Mouse (Mus musculus) neural tube, embryonic 15.5 days (tissue): ENCODE data around the gene Scn4b. TPM values are rescaled to one million over a fixed set of nuclear protein-coding genes. Genes with fewer than 3 reads are reported as not detected.
A peak's percentile ranks its signal among the peaks of the same experiment; 100 is the strongest.

Experiments used
- ATAC-seq: fragments of 200-750 bp; cut with Nextera tagmentation; 2 replicates; pipeline ENCODE4 v1.8.0; 2017; ENCODE audit warnings: mild to moderate bottlenecking, moderate TSS enrichment, moderate library complexity; ENCODE audit not compliant: low FRiP score
- H3K27ac ChIP-seq: fragments of 300-500 bp; sonication (generic); replicated peaks from 2 replicates; pipeline ENCODE4 v1.5.1; 2015; ENCODE audit warnings: mild to moderate bottlenecking, inconsistent platforms
- H3K27me3 ChIP-seq: fragments of 300-500 bp; sonication (generic); replicated peaks from 2 replicates; pipeline ENCODE4 v1.6.1; 2015; ENCODE audit warnings: inconsistent platforms
- H3K36me3 ChIP-seq: fragments of 300-500 bp; sonication (generic); 2 replicates; pipeline ENCODE4 v1.6.1; 2015; ENCODE audit warnings: inconsistent platforms
- H3K4me1 ChIP-seq: fragments of 300-500 bp; sonication (generic); 2 replicates; pipeline ENCODE4 v1.6.1; 2015; ENCODE audit warnings: inconsistent platforms
- H3K4me2 ChIP-seq: fragments of 300-500 bp; sonication (generic); 2 replicates; pipeline ENCODE4 v1.6.1; 2015; ENCODE audit warnings: inconsistent platforms, mild to moderate bottlenecking, moderate library complexity
- H3K4me3 ChIP-seq: fragments of 300-500 bp; sonication (generic); replicated peaks from 2 replicates; pipeline ENCODE4 v1.5.1; 2015; ENCODE audit warnings: mild to moderate bottlenecking, inconsistent platforms
- H3K9ac ChIP-seq: fragments of 300-500 bp; sonication (generic); replicated peaks from 2 replicates; pipeline ENCODE4 v1.6.1; 2015; ENCODE audit warnings: mild to moderate bottlenecking, inconsistent platforms
- H3K9me3 ChIP-seq: fragments of 300-500 bp; sonication (generic); replicated peaks from 2 replicates; pipeline ENCODE4 v1.6.1; 2016; ENCODE audit warnings: inconsistent platforms
- WGBS: fragments of 180-500 bp; shearing (Covaris S2); methylation state at CpG from one replicate; pipeline ENCODE4 v1.1.7; 2015; ENCODE audit warnings: mixed read lengths; 5-methylcytosine and 5-hydroxymethylcytosine counted together
- polyA plus RNA-seq: library from polyadenylated mRNA; unstranded; fragments of >200 nt; fragmentation: Nextera tagmentation; extraction: Ambion mirVana; gene quantifications from 2 replicates; pipeline ENCODE4 v1.2.1, GENCODE M21; 2015

Gene Scn4b
- polyA plus RNA-seq, 1 experiment from 2014 or later, result 0.55 TPM

- Histone ChIP-seq H3K36me3 (no peaks in the 10 kb centered on the region), H3K9me3 (no peaks in the 10 kb centered on the region), H3K27me3 (0 out of 2 replicates have a peak, but pooled peaks cover 5% of the 10 kb centered on the region), H3K27ac (peak within 1 kb of the TSS; percentile 92), H3K4me3 (peak within 1 kb of the TSS; percentile 72), H3K4me2 (peak within 1 kb of the TSS; percentile 76), H3K4me1 (peaks cover 54% of the 10 kb centered on the region), H3K9ac (peak within 1 kb of the TSS; percentile 80)
- WGBS, result 2% methylated on average over 13 of the region's 13 CpGs
- ATAC-seq, result peak; percentile 67; the same call in 1 of the 2 replicates
Observed at GRCm38 (mm10) chr9:45117741-45118431, 20.3 kb upstream of the Scn4b start, which contains the start of gene Scn2b. Gene Scn2b (plus strand): TSS chr9:45117782.

- 28% methylated on average over 10 of the region's 10 CpGs for WGBS
Observed at GRCm38 (mm10) chr9:45118552-45118951, 19.6 kb upstream of the Scn4b start.

GRCm38 (mm10) chr9:45119316-45119953, 18.8 kb upstream of the Scn4b start:
- no peak for ATAC-seq
- Histone ChIP-seq H3K9ac (peak overlapping the region; percentile 80), H3K4me1 (peaks cover 54% of the 10 kb centered on the region), H3K9me3 (no peaks in the 10 kb centered on the region), H3K4me2 (peak overlapping the region; percentile 76), H3K27me3 (0 out of 2 replicates have a peak, but pooled peaks cover 5% of the 10 kb centered on the region), H3K36me3 (no peaks in the 10 kb centered on the region), H3K4me3 (peak overlapping the region; percentile 72), H3K27ac (no peak overlapping the region)
- WGBS, result 94% methylated on average over 8 of the region's 8 CpGs

More at GRCm38 (mm10) chr9:45118552-45118951, 19.6 kb upstream of the Scn4b start:
- Histone ChIP-seq H3K9ac (peak overlapping the region; percentile 80), H3K4me1 (peaks cover 54% of the 10 kb centered on the region), H3K4me2 (peak overlapping the region; percentile 76), H3K36me3 (no peaks in the 10 kb centered on the region), H3K9me3 (no peaks in the 10 kb centered on the region), H3K27me3 (0 out of 2 replicates have a peak, but pooled peaks cover 5% of the 10 kb centered on the region), H3K27ac (peak overlapping the region; percentile 92; the same call in 1 of the 2 replicates), H3K4me3 (peak overlapping the region; percentile 72)
- ATAC-seq, result no peak

GRCm38 (mm10) chr9:45119954-45120530, 18.2 kb upstream of the Scn4b start:
- no peaks in the 10 kb centered on the region for H3K9me3 ChIP-seq
- 92% methylated on average over 14 of the region's 14 CpGs for WGBS
- H3K9ac ChIP-seq, result peak overlapping the region; percentile 17; the same call in 1 of the 2 replicates
- no peak for ATAC-seq
- no peaks in the 10 kb centered on the region; the same call in 1 of the 2 replicates for H3K36me3 ChIP-seq
- 0 out of 2 replicates have a peak, but pooled peaks cover 5% of the 10 kb centered on the region for H3K27me3 ChIP-seq
- peak overlapping the region; percentile 76 for H3K4me2 ChIP-seq
- H3K4me3 ChIP-seq, result no peak overlapping the region
- no peak overlapping the region for H3K27ac ChIP-seq
- peaks cover 54% of the 10 kb centered on the region for H3K4me1 ChIP-seq

- 88% methylated on average over 6 of the region's 6 CpGs for WGBS
- Histone ChIP-seq H3K27me3 (0 out of 2 replicates have a peak, but pooled peaks cover 5% of the 10 kb centered on the region), H3K4me2 (peak overlapping the region; percentile 76), H3K36me3 (peaks cover 5% of the 10 kb centered on the region), H3K4me3 (no peak overlapping the region), H3K4me1 (peaks cover 50% of the 10 kb centered on the region), H3K27ac (no peak overlapping the region), H3K9me3 (no peaks in the 10 kb centered on the region), H3K9ac (no peak overlapping the region)
- no peak for ATAC-seq
Observed at GRCm38 (mm10) chr9:45120567-45120966, 17.6 kb upstream of the Scn4b start.

GRCm38 (mm10) chr9:45121001-45121400, 17.2 kb upstream of the Scn4b start:
- peaks cover 45% of the 10 kb centered on the region for H3K4me1 ChIP-seq
- no peak overlapping the region for H3K4me3 ChIP-seq
- peak overlapping the region; percentile 76 for H3K4me2 ChIP-seq
- peak overlapping the region; percentile 20; the same call in 1 of the 2 replicates for H3K9ac ChIP-seq
- peaks cover 9% of the 10 kb centered on the region for H3K36me3 ChIP-seq
- WGBS, result 54% methylated on average over 6 of the region's 6 CpGs
- H3K27ac ChIP-seq, result no peak overlapping the region
- H3K9me3 ChIP-seq, result no peaks in the 10 kb centered on the region
- 0 out of 2 replicates have a peak, but pooled peaks cover 5% of the 10 kb centered on the region for H3K27me3 ChIP-seq
- no peak for ATAC-seq

GRCm38 (mm10) chr9:45121769-45122168, 16.4 kb upstream of the Scn4b start:
- H3K27ac ChIP-seq, result no peak overlapping the region
- 3% methylated on average over 10 of the region's 10 CpGs for WGBS
- no peaks in the 10 kb centered on the region for H3K27me3 ChIP-seq
- H3K9me3 ChIP-seq, result no peaks in the 10 kb centered on the region
- H3K4me1 ChIP-seq, result peaks cover 41% of the 10 kb centered on the region
- peak overlapping the region; percentile 28 for H3K4me3 ChIP-seq
- H3K36me3 ChIP-seq, result peaks cover 13% of the 10 kb centered on the region
- ATAC-seq, result peak; percentile 61
- peak overlapping the region; percentile 38 for H3K9ac ChIP-seq
- H3K4me2 ChIP-seq, result peak overlapping the region; percentile 76

- 31% methylated on average over 9 of the region's 9 CpGs for WGBS
- 0 out of 2 replicates have a peak, but pooled peaks have one; percentile 36 for ATAC-seq
- peak overlapping the region; percentile 28 for H3K4me3 ChIP-seq
- H3K4me2 ChIP-seq, result peak overlapping the region; percentile 76
- H3K27ac ChIP-seq, result no peak overlapping the region
- H3K27me3 ChIP-seq, result no peaks in the 10 kb centered on the region
- peaks cover 13% of the 10 kb centered on the region for H3K36me3 ChIP-seq
- H3K9me3 ChIP-seq, result no peaks in the 10 kb centered on the region
- peaks cover 41% of the 10 kb centered on the region for H3K4me1 ChIP-seq
- peak overlapping the region; percentile 38 for H3K9ac ChIP-seq
Observed at GRCm38 (mm10) chr9:45122209-45122761, 15.9 kb upstream of the Scn4b start.

- Histone ChIP-seq H3K27me3 (no peaks in the 10 kb centered on the region), H3K27ac (no peak overlapping the region), H3K9ac (no peak overlapping the region), H3K36me3 (peaks cover 13% of the 10 kb centered on the region), H3K4me2 (no peak overlapping the region), H3K9me3 (no peaks in the 10 kb centered on the region), H3K4me3 (no peak overlapping the region), H3K4me1 (peaks cover 23% of the 10 kb centered on the region)
- WGBS, result 92% methylated on average over 14 of the region's 14 CpGs
- no peak for ATAC-seq
Observed at GRCm38 (mm10) chr9:45125211-45125610, 13.0 kb upstream of the Scn4b start.

- Histone ChIP-seq H3K4me3 (no peak overlapping the region), H3K9me3 (no peaks in the 10 kb centered on the region), H3K27me3 (no peaks in the 10 kb centered on the region), H3K4me2 (no peak overlapping the region), H3K4me1 (peaks cover 8% of the 10 kb centered on the region), H3K27ac (no peak overlapping the region), H3K36me3 (peaks cover 13% of the 10 kb centered on the region), H3K9ac (no peak overlapping the region)
- ATAC-seq, result no peak
- 70% methylated on average over 7 of the region's 7 CpGs for WGBS
Observed at GRCm38 (mm10) chr9:45126941-45127340, 11.3 kb upstream of the Scn4b start.

GRCm38 (mm10) chr9:45130119-45130518, 8.1 kb upstream of the Scn4b start:
- no peak overlapping the region for H3K4me2 ChIP-seq
- 81% methylated on average over 3 of the region's 3 CpGs for WGBS
- no peak overlapping the region for H3K9ac ChIP-seq

More at GRCm38 (mm10) chr9:45130119-45130518, 8.1 kb upstream of the Scn4b start:
- no peak overlapping the region for H3K27ac ChIP-seq
- H3K4me1 ChIP-seq, result no peaks in the 10 kb centered on the region
- no peak for ATAC-seq
- peaks cover 9% of the 10 kb centered on the region for H3K27me3 ChIP-seq
- H3K4me3 ChIP-seq, result no peak overlapping the region
- no peaks in the 10 kb centered on the region for H3K9me3 ChIP-seq
- peaks cover 13% of the 10 kb centered on the region for H3K36me3 ChIP-seq
